11 mouse cellular contexts compared by ENCODE assay signal in the genomic region with DNA sequence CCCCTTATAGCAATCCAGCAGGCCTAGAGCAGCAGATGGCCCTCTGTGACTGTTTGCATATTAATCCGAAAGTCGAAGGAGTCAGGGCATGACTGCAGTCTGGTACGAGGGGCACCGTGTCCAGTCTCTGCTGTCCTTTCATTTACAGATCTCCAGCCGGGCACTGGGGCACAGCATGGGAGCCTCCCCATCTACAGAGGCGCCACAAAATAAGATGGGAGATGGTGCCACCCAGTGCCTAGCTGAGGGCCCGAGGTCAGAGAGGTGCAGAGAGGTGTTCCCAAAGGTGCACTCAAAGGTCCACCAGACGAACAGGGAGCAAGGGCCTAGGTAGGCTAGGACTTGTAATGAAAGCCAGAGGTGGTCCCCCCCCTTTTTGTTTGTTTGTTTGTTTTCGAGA. TPM values are rescaled to one million over a fixed set of nuclear protein-coding genes. Genes with fewer than 3 reads are reported as not detected.
DNase-seq lines count a peak whose midpoint lies in the region; ATAC-seq and TF ChIP-seq lines count a peak whose summit lies in the region.
"Had no signal": no experiment of that assay in that cellular context is flagged by ENCODE, and none has a peak within 500 bp of the region (broad histone marks: within the 10 kb centered on the region; RNA-seq: fewer than 3 reads in every experiment).

No protein-coding gene starts in this region.

- H3K9ac ChIP-seq in hindbrain, embryonic 14.5 days, result no peak overlapping the region; the same call in 1 of the 2 replicates
- H3K9ac ChIP-seq: embryonic facial prominence, embryonic 13.5 days had no signal

- H3K27ac ChIP-seq in kidney, adult 2 months (ENCODE audit: insufficient read depth, low read depth, low read length), result peak overlapping the region; percentile 87; the same call in 1 of the 2 replicates
- peak overlapping the region; percentile 62; the same call in 1 of the 2 replicates for H3K27ac ChIP-seq in hindbrain, embryonic 14.5 days
- peak overlapping the region; percentile 22 for H3K27ac ChIP-seq in olfactory bulb, adult 2 months (ENCODE audit: insufficient read depth, low read depth, low read length)

- no peak overlapping the region for H3K4me3 ChIP-seq in kidney, adult 2 months (ENCODE audit: insufficient read depth, low read depth, low read length)
- no peak overlapping the region for H3K4me3 ChIP-seq in hindbrain, embryonic 14.5 days (replicated peaks; ENCODE audit: low read length)
- no peak overlapping the region for H3K4me3 ChIP-seq in olfactory bulb, adult 2 months (ENCODE audit: insufficient read depth, low read depth, low read length)
- H3K4me3 ChIP-seq: embryonic facial prominence, embryonic 13.5 days had no signal

- 50% methylated on average over 9 of the region's 9 CpGs for WGBS in kidney, adult 2 months
- 69% methylated on average over 9 of the region's 9 CpGs for WGBS in hindbrain, embryonic 14.5 days
- WGBS in olfactory bulb, adult 2 months, result 73% methylated on average over 9 of the region's 9 CpGs

- no peak for TF ChIP-seq POLR2A in kidney, adult 2 months (IDR thresholded peaks at IDR 0.05; ENCODE audit: low read depth, low read length)
- TF ChIP-seq POLR2A in olfactory bulb, adult 2 months (IDR thresholded peaks at IDR 0.05; ENCODE audit: insufficient read depth, low read depth, low read length), result no peak

- no peak for DNase-seq in kidney, adult 2 months
- DNase-seq in kidney, adult 11 months, result no peak
- DNase-seq in retina, postnatal 1 day, result peak; percentile 31
- no peak for DNase-seq in retina, embryonic 14.5 days (ENCODE audit: low spot score)
- no peak for DNase-seq in hindbrain, embryonic 14.5 days (ENCODE audit: low spot score)
- no peak for DNase-seq in cerebellum, adult 8-10 months
- DNase-seq: left cerebral cortex, postnatal 4 days had no signal

- no peak for ATAC-seq in hindbrain, embryonic 14.5 days (ENCODE audit: low FRiP score)
- ATAC-seq in cerebellum, adult (ENCODE audit: insufficient number of reproducible peaks, low FRiP score, low TSS enrichment), result no peak

- no peaks in the 10 kb centered on the region for H3K36me3 ChIP-seq in kidney, adult 2 months (ENCODE audit: control insufficient read depth, insufficient read depth, low read length)
- H3K36me3 ChIP-seq in hindbrain, embryonic 14.5 days (replicated peaks; ENCODE audit: control insufficient read depth, insufficient read depth), result no peaks in the 10 kb centered on the region
- H3K36me3 ChIP-seq: embryonic facial prominence, embryonic 13.5 days had no signal

- no peaks in the 10 kb centered on the region for H3K9me3 ChIP-seq in hindbrain, embryonic 14.5 days (ENCODE audit: control insufficient read depth, low read length)
- H3K9me3 ChIP-seq: embryonic facial prominence, embryonic 13.5 days had no signal

- H3K4me1 ChIP-seq in kidney, adult 2 months (ENCODE audit: control insufficient read depth, insufficient read depth, low read length), result peaks cover 61% of the 10 kb centered on the region
- peaks cover 29% of the 10 kb centered on the region for H3K4me1 ChIP-seq in hindbrain, embryonic 14.5 days (replicated peaks; ENCODE audit: control insufficient read depth, insufficient read depth, low read length)
- H3K4me1 ChIP-seq in olfactory bulb, adult 2 months (ENCODE audit: control insufficient read depth, insufficient read depth, low read length), result peaks cover 50% of the 10 kb centered on the region

- no peak for TF ChIP-seq CTCF in kidney, adult 2 months (conservative IDR thresholded peaks at IDR 0.05; ENCODE audit: insufficient read depth, insufficient read length, low read depth, low read length)
- TF ChIP-seq CTCF in olfactory bulb, adult 2 months (IDR thresholded peaks at IDR 0.05; ENCODE audit: insufficient read depth, low read depth, low read length), result no peak

- no peak overlapping the region for H3K4me2 ChIP-seq in hindbrain, embryonic 14.5 days (replicated peaks)
- H3K4me2 ChIP-seq: embryonic facial prominence, embryonic 13.5 days had no signal

- no peaks in the 10 kb centered on the region for H3K27me3 ChIP-seq in kidney, adult 2 months (replicated peaks; ENCODE audit: control insufficient read depth, insufficient read depth, low read length)
- no peaks in the 10 kb centered on the region for H3K27me3 ChIP-seq in hindbrain, embryonic 14.5 days (ENCODE audit: control insufficient read depth, insufficient read depth, low read length)
- H3K27me3 ChIP-seq: embryonic facial prominence, embryonic 13.5 days had no signal

RNA-seq across cellular contexts. Expression of a gene that starts 5.7 kb away (rescaled TPM):
- polyA plus RNA-seq in kidney, adult 2 months (2012; rRNA removed), result 39.1 and 43.0 TPM in 2 replicates
- 1.4 and 2.7 TPM in 2 replicates for polyA plus RNA-seq in hindbrain, embryonic 14.5 days (2014; fragmentation: Nextera tagmentation; extraction: Ambion mirVana)
- polyA plus RNA-seq in olfactory bulb, adult 2 months (2012; ENCODE audit: insufficient read depth, insufficient read length, low replicate concordance, missing spikeins), result not detected in 2 replicates

RNA-seq across cellular contexts. Expression of a gene that starts 21.8 kb away (rescaled TPM):
- 3.0 and 4.3 TPM in 2 replicates for polyA plus RNA-seq in kidney, adult 2 months (2012; rRNA removed)
- 0.26 and 0.32 TPM in 2 replicates for polyA plus RNA-seq in hindbrain, embryonic 14.5 days (2014; fragmentation: Nextera tagmentation; extraction: Ambion mirVana)
- polyA plus RNA-seq in olfactory bulb, adult 2 months (2012; ENCODE audit: insufficient read depth, insufficient read length, low replicate concordance, missing spikeins), result not detected in 2 replicates

RNA-seq across cellular contexts. Expression of a gene that starts 30.8 kb away (rescaled TPM):
- polyA plus RNA-seq in kidney, adult 2 months (2012; rRNA removed), result not detected in 2 replicates
- polyA plus RNA-seq in hindbrain, embryonic 14.5 days (2014; fragmentation: Nextera tagmentation; extraction: Ambion mirVana), result not detected in 2 replicates
- polyA plus RNA-seq in olfactory bulb, adult 2 months (2012; ENCODE audit: insufficient read depth, insufficient read length, low replicate concordance, missing spikeins), result not detected in 2 replicates
- polyA plus RNA-seq: gonadal fat pad, adult 2 months had no signal

RNA-seq across cellular contexts. Expression of a gene that starts 32.0 kb away (rescaled TPM):
- 114 and 125 TPM in 2 replicates for polyA plus RNA-seq in kidney, adult 2 months (2012; rRNA removed)
- polyA plus RNA-seq in hindbrain, embryonic 14.5 days (2014; fragmentation: Nextera tagmentation; extraction: Ambion mirVana), result 110 and 113 TPM in 2 replicates
- polyA plus RNA-seq in olfactory bulb, adult 2 months (2012; ENCODE audit: insufficient read depth, insufficient read length, low replicate concordance, missing spikeins), result not detected in 2 replicates

RNA-seq across cellular contexts. Expression of a gene that starts 39.7 kb away (rescaled TPM):
- polyA plus RNA-seq in kidney, adult 2 months (2012; rRNA removed), result 2.7 and 3.8 TPM in 2 replicates
- 7.5 TPM in 2 replicates for polyA plus RNA-seq in hindbrain, embryonic 14.5 days (2014; fragmentation: Nextera tagmentation; extraction: Ambion mirVana)
- polyA plus RNA-seq in olfactory bulb, adult 2 months (2012; ENCODE audit: insufficient read depth, insufficient read length, low replicate concordance, missing spikeins), result not detected in 2 replicates

Comparison
In these comparisons a context has a peak if more than half of its experiments do, and no peak if none do; other contexts are left out.
1. H3K27ac ChIP-seq: peak in every context shown above with its lines; median percentile 87 in kidney, adult 2 months; 62 in hindbrain, embryonic 14.5 days; 22 in olfactory bulb, adult 2 months.
2. RNA of a gene that starts 5.7 kb away (polyA plus RNA-seq): 39.1 to 43.0 TPM in kidney, adult 2 months; 1.4 to 2.7 TPM in hindbrain, embryonic 14.5 days and not detected in olfactory bulb, adult 2 months; every median in the first group is over 10 times any median in the second.